Mouse (Mus musculus): Measurements from ENCODE around the gene Inafm2. TPM values are rescaled to one million over a fixed set of nuclear protein-coding genes. Genes with fewer than 3 reads are reported as not detected.

Gene Inafm2
- total RNA-seq, 4 experiments from 2014 or later: 45.3 to 49.6 (median 47.4) TPM

DNA sequence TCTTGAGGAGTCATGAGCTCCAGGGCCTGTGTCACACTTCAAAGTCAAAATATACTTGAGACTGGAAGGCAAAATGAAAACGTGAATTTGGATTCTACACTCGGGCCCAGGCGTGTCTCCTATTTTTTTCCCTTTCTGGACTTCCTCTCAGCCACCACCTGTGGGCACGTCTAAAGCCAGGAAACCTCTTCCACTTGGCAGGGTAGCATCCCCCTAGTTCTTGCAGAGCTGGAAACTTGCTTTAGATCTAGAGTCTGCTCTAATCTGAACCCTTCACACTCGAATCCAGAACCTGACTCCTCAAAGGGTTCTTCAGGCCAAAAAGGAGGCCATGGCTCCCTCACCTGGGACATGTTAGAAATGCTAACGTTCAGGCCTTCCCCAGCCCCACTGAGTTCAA lies 9.8 kb downstream of the Inafm2 start:
- no peak for DNase-seq (ENCODE audit: low spot score in 2 of 2)

DNA sequence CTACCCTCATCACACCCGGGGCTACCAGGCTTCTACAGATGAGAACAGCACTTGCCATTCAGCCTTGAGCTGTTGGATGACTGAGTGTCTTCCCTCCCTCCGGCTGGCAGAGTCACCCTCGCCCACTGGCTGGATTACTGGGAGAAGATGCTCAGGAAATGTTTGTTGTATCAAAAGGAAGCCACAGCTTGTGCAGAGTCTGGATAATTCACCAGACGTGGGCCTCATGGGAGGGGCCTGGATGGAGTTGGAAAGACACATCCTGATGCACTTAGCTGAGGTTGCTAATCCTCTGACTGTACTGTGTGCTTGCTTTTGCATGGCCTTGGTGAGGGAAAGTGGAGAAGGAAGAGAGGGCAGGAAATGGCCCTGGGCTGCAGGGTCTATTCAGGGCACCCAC lies 10.5 kb downstream of the Inafm2 start:
- no peak for DNase-seq (ENCODE audit: low spot score in 2 of 2)

DNA sequence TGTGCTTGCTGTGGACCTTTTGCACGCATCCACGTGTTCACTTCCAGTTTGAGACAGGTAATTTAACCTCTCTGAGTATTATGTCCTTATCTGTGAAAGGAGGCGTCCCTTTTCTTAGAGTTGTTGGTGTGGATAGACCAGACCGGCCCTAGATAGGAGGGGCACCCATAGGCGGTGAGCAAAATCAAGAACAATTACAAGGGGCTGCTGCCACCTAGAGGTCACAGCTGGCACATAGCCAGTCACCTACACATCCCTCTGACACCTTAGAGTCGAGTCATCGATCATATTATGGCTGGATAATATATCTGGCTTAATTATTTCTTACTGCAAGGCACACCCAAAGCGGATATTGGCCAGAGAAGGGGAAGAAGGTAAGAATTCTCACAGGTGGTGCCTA lies 14.3 kb downstream of the Inafm2 start:
- no peak for DNase-seq (ENCODE audit: low spot score in 2 of 2)

DNA sequence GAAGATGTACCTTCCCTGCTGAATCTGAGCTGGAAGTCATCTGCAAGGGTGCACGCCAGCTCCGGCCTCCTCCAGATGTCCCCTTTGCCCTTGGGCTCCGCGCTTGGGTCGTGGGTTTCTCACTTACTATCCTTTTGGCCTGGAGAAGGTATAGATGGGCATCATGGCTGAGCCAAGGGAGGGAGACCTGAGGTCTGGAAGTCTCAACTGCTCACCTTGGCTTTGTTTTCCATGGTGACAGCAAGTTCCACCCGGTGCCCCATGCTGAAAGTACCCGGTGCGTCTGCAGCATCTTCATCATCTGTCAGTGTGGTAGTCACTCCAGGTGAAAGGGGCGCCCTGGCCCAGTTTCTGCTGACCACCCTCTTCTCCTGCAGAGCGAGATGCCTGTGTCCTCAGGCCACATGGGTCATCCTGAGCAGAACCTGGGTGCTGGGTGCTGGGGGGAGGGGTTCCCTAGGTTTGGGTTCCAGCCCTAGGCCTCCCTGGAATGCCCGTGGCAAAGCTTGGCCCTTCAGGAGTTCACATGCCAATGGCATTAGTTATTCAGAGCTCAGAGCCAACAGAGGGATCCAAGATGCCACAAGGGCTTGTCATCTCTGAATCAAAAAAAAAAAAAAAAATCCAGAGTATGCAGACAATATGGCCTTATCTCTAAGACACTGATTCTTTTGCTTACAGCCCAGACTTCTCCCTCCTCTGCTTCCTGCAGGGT lies 14.9 kb downstream of the Inafm2 start:
- no peak for DNase-seq (ENCODE audit: low spot score in 2 of 2)

DNA sequence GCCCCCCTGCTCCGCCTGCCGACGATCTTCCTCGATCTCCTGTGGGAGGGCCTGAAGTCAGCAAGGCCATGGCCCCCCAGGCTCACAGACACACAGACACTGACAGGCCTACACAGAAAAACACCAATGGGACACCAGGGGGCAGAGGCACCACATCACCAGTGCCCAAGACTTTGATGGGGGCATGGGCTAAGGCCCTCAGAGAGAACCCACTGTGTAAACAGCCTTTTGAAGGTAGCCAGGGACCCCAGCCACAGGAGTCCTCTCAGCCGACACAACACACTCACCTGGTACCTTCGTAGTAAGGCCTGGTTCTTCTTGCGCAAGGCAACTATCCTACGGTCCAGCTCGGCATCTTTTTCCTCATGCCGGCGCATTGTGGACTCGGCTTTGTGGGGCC lies 15.8 kb downstream of the Inafm2 start:
- no peak for DNase-seq (ENCODE audit: low spot score in 2 of 2)

DNA sequence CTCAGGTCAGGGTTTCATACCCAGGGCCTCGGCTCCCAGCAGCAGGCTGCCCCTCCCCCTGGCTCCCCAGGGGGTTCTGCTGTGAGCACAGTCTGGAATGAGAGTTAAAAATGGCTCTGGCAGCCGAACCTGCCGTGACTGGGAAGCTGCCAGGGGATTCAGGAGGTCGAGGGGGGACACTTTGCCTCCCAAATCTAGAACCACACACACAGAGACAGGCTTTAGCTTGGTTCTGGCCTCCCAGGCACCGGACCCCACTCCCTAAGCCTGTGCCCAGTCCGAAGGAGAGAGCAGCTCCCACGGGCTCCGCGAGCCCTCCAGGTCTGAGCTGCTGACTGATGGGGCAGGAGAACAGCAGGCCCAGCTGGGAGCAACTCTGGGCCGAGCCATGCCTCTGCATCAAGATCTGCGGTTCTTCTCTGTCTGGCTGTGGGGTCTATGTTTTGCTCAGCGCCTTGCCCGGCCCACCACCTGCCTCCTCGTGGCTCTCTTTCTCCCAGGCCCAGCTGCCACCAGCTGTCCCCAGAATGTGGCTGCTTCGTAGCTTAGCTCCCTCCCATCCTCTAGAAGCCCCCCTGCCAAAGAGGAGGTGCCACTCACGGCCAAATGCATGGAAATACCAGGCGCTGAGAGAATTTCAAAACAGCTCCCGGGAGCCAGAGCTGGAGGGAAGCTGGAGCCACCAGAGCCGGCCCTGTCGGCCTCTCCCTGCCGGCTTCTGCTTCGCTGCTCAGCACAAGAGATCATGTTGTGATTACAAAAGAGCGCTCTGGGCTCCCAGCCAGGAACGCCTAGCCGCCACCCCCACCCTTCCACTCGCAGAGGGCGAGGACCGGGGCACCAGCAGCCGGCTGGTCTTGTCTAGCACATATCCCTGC lies 16.6 kb downstream of the Inafm2 start, which contains the start of gene Ccdc9b:
Gene Ccdc9b, minus strand, starts transcription at position 756 of the 878 bp plus-strand sequence.
- DNase-seq (ENCODE audit: low spot score in 2 of 2): peak; percentile 77 to 84

DNA sequence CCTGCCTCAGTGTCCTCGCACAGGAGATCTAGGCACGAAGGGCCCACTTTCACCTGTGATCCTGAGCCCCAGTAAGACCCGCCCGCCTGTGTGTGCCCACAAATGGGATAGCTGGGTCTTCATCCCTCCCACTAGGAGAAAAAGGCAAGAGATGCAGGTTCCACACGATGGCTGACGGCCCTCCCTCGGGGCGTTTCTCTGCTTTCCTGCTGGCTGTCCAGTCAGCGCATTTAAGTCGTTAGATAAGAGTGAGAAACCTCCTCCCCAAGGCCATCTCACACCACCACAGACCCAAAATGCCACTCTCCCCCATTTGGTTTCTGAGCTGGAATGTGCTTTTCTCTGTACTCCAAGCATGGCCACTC lies 17.2 kb downstream of the Inafm2 start:
- DNase-seq (ENCODE audit: low spot score in 2 of 2): no peak

DNA sequence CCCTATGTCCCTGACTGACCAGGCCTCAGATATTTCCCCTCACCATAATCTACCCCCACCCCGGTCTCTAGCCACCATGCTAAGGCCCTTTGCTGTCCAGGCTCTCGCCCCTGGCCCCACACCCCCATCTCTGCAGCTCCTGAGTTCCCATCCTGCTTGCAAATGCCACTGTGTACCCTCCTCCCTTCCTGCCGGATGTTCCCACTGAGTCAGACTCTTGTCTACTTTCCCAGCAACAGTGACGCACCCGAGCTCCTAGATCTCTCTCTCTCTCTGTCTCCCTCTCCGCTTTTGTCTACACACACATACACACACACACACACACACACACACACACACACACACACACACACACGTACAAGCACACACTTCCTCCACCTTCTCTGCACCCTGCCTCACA lies 17.9 kb downstream of the Inafm2 start:
- no peak for DNase-seq (ENCODE audit: low spot score in 2 of 2)

DNA sequence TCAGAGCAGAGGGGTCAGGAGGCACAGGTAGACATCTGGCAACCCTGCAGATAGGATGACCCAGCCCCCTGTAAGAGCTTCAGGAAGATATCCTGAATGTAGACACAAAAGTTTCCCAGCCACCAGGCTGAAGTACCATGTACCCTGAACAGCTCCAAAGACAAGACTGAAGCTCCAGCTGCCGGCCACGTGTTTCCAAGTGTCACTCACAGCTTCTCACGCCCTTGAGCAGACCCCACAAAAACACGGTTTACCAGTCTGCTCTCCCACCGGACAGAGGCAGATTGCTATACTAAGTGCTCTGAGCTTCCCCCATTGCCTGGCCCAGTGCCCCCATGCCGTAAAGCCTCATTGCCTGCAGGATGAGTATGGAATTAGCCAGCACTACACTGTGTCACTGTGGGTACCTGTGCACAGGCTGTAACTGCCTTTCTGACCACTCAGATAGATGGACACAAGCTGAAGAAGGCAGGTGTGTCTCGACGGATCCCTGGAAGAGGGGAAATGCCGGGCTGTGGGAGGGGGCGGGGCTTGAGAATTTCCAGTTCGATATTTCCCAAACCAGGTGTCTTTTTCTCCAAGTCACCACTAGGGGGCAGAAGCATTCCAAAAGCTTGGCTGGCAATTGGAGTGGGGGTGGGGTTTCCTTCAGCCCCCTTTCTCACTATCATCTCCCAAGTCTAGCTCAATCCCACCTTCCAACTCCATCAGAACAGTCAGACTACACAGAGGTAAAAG lies 18.7 kb downstream of the Inafm2 start:
- no peak for DNase-seq (ENCODE audit: low spot score in 2 of 2)

DNA sequence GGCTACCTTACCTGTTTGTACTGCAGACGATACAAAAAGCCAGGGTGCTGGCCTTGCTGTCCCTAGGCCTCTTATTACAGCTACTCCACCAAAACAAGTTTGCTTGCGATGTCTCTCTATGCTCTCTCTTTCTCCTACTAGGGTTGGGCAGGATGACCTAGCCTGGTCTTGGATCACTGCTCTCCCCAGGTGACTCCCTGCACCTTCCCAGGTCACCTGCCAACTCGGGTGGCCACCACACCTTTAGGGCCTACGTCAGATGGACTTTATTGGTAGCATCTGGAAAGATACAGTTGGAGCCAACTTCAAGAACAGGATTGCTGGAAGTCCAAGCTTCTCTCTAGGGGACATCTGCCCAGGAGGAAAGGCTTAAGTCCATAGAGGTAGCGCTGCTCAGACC lies 19.3 kb downstream of the Inafm2 start:
- no peak for DNase-seq (ENCODE audit: low spot score in 2 of 2)

DNA sequence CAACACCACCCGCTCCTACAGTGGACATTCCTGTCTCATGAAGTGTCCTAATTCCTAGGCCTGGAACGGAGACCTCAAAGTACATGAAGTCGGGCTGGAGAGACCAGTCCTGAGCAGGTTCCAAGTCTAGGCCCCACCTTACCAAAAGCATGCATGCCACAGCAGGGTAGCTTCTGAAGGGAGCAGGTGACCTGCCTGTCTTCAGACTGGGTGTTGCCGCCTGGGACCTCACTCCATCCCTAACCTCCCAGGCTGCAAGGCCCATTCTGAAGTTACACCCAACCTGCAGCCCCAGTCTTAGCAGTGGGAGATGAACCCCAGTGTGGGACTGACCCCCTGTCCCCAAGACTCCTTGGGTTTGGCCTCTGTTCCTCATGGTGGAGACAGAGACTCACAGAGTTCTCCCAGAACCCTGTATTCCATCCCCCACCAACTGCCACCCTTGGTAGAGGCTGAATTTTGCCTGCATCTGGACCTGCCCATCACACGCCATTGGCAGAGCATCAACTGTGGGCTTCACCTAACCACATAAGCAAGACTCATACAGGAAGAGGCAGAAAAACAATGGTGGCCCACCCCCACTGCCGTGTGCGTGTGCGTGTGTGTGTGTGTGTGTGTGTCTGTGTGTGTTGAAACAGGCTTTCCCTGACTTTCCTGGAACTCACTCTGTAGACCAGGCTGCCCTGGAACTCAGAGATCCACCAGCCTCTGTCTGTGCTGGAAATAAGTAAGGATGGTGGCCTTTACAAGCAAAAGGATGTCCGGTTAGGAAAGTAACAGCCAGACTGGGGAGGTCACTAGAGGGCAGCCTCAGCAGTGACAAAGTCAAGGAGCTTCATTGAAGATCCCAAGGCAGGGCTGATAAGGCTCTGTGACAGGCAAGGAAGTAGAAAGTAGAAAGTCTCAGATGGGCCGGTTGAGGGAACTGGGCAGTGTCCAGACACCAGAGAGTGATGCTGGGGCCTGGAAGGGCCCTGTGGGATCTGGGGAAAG lies 20.8 kb downstream of the Inafm2 start:
- DNase-seq (ENCODE audit: low spot score in 2 of 2): no peak

DNA sequence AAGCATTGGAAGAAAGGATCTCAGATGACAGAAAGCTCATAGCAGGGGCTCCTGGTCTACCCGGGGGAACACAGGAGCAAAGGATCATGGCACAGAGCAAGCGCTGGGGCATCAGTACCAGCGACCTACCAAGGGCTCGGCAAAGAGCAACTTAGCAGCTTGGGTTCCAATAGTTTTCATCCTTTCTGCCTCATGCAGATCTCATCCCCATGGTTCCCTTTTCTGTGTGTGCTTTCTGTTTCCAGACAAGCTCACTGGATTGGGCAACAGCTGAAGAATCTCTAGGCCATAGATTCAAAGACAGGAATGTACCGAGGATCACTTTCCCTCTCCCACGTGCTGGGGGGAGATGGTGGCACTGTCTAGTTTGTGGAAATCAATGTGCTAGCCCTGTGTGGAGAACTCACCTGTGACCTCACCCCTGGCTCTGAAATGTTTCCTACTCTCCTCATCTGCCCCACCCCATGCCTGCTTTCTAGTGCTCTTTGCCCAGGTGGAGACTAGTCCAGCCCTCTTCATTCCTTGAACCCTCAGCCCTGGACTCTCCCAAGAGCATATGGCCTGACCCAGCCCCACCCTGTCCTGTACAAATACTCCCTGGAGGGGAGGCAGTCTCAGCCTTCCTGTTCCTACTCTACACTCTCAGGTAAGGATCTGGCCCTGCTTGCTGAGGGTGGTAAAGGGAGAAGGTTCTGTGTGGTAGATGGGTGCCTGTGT lies 26.8 kb downstream of the Inafm2 start, which contains the start of gene Phgr1:
Gene Phgr1, plus strand, starts transcription at position 612 of the 717 bp plus-strand sequence.
- DNase-seq (ENCODE audit: low spot score in 2 of 2): no peak

DNA sequence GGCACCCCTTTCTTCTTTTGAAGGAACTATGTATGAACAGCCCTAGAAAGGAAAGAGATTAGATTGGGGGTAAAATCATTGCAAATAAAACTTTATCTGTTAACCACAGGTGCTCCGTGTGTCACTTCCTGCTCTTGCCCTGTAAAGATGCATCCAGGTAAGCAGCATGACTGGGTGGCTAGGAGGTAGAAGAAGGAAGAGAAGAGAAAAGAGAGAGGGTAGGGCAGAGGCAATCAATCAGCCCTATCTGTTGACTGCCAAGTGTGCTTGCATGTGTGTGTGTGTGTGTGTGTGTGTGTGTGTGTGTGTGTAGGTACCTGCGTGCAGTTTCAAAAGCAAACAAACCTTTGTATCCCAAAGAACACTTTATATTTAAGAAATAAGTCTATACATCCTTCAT lies 29.0 kb downstream of the Inafm2 start:
- DNase-seq (ENCODE audit: low spot score in 2 of 2): no peak

DNA sequence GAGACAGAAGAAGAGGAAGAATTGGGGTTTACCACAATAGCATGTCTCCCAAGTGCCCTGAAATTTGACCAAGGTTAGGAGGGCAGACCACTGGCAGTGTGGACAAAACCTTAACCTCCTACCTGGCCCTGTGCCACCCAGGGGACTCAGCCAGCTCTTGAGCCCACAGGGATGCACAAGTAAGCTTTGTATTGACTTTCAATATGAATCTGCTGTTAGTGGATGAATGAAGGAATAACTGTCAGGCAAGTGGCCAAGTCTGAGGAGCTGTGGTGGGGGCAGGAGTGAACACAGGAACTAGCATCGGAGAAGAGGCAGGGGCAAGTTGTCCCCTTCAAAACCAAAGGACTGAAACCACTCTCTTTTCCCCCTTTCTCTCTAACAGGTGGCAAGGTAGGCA lies 29.8 kb downstream of the Inafm2 start:
- no peak for DNase-seq (ENCODE audit: low spot score in 2 of 2)

DNA sequence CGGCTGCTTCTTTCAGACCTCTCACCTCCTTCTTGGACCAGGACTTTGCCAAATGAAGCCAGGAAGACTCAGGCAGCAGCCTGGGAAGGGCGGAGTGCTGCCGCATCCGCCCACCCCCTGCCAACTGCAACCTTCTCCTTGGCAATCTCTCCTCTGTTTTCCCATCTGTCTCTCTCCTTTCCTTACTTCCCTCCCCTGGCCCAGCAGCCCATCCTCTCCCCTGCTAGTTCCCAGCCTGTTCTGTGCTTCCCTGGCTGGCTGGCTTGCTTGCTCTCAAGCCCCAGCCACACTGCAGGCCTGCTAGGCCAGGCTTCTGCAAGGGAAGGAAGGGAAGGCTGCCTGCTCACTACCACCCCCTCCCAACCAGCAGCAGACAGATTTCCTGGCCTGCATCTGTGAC lies 30.3 kb downstream of the Inafm2 start:
- DNase-seq (ENCODE audit: low spot score in 2 of 2): peak; percentile 29 to 87

DNA sequence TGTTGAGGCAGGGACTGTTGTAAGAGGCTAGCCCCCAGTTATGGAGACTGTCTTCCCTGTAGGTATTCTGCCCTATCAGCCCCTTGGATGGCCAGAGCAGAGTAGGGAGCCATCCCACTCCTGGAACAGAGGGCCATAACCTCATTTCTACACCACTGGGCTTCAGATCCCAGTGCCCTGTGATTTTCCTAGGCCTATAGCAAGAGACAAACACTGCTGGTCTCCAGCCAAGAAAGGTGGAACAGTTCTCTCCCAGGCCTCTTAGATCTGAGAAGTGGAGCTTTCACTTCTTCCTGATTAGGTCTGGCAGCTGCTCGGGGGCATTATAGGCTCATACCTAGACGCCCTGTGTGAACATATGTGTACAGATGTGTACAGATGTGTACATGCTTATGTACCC lies 30.7 kb downstream of the Inafm2 start:
- DNase-seq (ENCODE audit: low spot score in 2 of 2): no peak

DNA sequence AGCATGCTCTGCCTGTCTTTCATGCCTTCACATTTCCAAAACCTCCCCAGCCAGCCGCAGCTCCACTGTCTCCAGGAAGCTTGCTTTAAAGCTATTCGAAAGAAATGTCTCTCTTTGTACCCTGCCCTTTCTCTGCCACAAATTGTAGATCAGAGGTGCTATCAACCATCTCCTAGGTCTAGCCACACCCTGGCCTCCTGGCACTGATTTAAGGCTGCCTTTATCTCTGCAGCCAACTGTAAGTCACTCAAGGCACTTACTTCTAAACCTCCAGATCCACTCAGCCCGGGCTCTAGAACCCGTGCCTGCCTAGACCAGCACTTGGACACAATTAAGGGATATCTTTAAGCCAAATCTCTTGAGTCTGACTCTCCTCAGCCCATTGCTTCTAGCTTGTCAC lies 32.9 kb downstream of the Inafm2 start:
- DNase-seq (ENCODE audit: low spot score in 2 of 2): no peak

DNA sequence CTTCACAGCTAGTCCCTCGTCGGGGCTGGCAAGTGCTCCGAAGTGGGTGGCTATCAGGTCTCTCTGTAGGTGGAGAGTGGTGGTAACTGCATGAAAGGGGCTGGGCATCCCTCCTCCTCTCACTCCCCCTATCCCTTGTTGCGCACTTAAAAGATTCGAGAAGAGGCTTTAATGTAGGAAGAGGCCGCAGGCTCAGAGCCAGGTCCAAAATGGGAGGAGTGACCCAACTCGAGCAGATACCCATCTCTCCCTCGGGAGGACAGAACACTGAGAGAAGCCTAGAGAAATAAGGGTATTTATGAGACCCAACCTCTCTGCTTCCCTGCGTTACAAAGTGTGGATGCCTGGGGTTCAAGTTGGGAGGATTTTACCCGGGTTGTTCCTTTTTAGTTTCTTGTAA lies 33.5 kb downstream of the Inafm2 start:
- no peak for DNase-seq (ENCODE audit: low spot score in 2 of 2)

DNA sequence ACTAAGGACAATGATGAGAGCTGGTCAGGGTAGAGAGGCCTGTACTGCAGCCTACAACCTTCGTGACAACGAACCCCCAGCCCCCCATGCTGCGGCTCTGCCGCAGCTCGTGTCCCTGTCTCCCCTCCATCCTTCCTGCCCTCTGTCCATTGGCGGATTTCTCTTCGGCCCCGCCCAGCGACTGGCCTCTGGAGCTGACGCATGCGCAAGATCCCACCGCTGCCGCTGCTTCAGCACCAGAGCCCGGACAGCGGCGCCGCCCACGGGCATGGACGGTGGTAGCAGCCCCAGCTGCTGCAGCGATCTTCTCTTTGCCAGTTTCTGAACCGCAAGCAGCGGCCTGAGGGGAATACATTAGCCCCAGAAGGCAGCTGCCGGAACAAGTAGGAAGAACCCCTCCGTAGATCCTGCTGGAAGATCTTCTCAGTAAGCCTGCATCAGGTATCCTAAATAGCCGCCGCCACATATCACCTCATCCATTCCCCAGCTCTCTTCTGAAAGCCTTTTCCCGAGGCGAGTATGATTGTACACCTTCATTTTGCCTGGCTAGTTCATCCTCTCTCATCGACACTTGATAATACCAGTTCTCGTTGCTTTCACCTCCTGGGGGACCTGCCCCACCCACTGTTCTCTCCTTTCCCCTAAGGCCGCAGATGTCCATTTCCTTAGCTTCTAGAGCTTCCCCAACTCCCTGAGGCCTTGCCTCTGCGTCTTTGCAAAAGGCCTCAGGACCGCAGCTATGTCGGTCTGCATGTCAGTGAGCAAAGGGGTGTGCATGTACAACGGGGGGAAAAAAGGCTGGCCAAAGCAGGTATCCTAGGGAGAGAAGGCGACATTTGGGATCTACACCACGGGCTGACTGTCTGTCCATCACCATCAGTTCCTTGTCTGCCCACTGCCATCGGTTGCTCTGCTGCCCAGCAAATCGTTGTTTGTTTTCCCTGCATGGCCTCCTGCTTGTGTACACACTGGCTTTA lies 34.2 kb downstream of the Inafm2 start, which contains the start of gene Disp2:
Gene Disp2, plus strand, starts transcription at position 216 of the 977 bp plus-strand sequence.
- DNase-seq (ENCODE audit: low spot score in 2 of 2): peak; percentile 82 to 95
